Mouse (Mus musculus): Measurements from ENCODE around the gene Trpm1. TPM values are rescaled to one million over a fixed set of nuclear protein-coding genes. Genes with fewer than 3 reads are reported as not detected.

The Trpm1 gene
- polyA plus RNA-seq, 1 experiment from 2014 or later = 0.19 TPM

MicroRNAs encoded within 50 kb of the gene (microRNA counts, 519-probe panel; counts per million panel counts)
- microRNA mmu-miR-211 = not detected

Small RNA genes lying within 50 kb of the gene (microRNA-seq; reads per million reads assigned to microRNA genes)
- 6.7 reads per million, percentile 22 among the genes with 10 or more reads in this experiment for gene Mir211
- gene Mir6416 = not detected

Other genes with a start within 250 kb of the Trpm1 start
- not detected in 2 replicates for gene E030018B13Rik, start 237.0 kb upstream of the Trpm1 start, polyA plus RNA-seq (2015; fragmentation: Nextera tagmentation; extraction: Ambion mirVana)
- 22.1 and 23.9 TPM in 2 replicates for gene Klf13, start 214.9 kb upstream of the Trpm1 start, polyA plus RNA-seq (2015; fragmentation: Nextera tagmentation; extraction: Ambion mirVana)
- gene Mtmr10, start 133.8 kb downstream of the Trpm1 start, polyA plus RNA-seq (2015; fragmentation: Nextera tagmentation; extraction: Ambion mirVana) = 10.4 and 12.2 TPM in 2 replicates
- gene Fan1, start 220.3 kb downstream of the Trpm1 start, polyA plus RNA-seq (2015; fragmentation: Nextera tagmentation; extraction: Ambion mirVana) = 5.5 and 5.7 TPM in 2 replicates
- 21.3 and 22.8 TPM in 2 replicates for gene Mphosph10, start 238.4 kb downstream of the Trpm1 start, polyA plus RNA-seq (2015; fragmentation: Nextera tagmentation; extraction: Ambion mirVana)
- 51.2 and 67.9 TPM in 2 replicates for gene Mcee, start 238.8 kb downstream of the Trpm1 start, polyA plus RNA-seq (2015; fragmentation: Nextera tagmentation; extraction: Ambion mirVana)

All from hindbrain, embryonic 16.5 days (tissue).